Mouse (Mus musculus): ENCODE results near the gene Lax1. TPM values are rescaled to one million over a fixed set of nuclear protein-coding genes. Genes with fewer than 3 reads are reported as not detected.
A peak's percentile ranks its signal among the peaks of the same experiment; 100 is the strongest.

Gene Lax1
- polyA plus RNA-seq, 1 experiment = 16.1 TPM

DNA sequence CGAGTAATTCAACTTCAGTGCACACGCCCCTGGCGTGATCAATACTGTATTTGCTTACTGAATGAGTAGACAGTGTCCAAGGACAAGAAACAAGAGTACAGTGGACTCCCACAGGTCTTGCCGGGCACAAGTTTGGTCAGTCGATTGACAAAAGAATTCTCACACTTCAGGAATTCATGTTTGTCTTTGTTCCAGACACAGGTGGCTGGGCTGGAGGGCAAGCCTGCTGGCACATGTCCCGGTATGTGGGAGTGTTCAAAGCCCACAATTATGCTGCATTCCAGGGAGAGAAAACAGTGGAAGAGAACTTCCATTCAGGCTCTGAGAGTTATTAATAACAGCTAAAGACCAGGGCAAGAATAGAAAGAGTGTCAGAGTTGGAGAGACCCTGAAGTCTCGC is 6.0 kb upstream of the Lax1 start:
- Histone ChIP-seq H3K4me1 (ENCODE audit: control insufficient read depth, insufficient read depth, low read length) (peaks cover 8% of the 10 kb centered on the region), H3K4me3 (replicated peaks; ENCODE audit: control insufficient read depth, low read depth, low read length) (no peak overlapping the region), H3K27ac (ENCODE audit: control insufficient read depth, insufficient read depth, low read depth, low read length, poor library complexity) (no peak overlapping the region)
- 61% methylated on average over 7 of the region's 7 CpGs for WGBS
- TF ChIP-seq POLR2A (IDR thresholded peaks at IDR 0.05; ENCODE audit: borderline replicate concordance, control insufficient read depth, low read depth, low read length) = no peak
- TF ChIP-seq CTCF (IDR thresholded peaks at IDR 0.05; ENCODE audit: control insufficient read depth, insufficient read depth, low read length) = no peak

DNA sequence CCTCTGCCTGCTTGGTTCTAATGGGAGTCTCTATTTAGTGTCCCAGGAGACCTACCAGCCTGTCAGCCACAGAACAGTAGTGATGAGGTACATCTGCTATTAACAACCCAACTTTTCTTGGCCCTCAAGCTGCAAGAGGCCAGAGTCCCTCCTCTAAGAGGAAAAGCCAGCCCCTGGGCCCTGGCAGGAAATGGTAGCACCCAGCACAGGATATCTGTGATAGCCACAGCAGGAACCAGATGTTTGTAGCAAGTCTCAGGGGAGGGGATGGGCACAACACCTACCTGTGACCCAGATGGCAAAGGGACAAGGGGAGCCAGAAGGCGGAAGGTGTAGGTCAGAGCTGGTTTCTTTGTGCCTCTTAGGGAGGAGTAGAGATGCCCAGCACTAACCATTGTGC is 5.0 kb upstream of the Lax1 start:
- TF ChIP-seq POLR2A (IDR thresholded peaks at IDR 0.05; ENCODE audit: borderline replicate concordance, control insufficient read depth, low read depth, low read length) = no peak
- no peak for TF ChIP-seq CTCF (IDR thresholded peaks at IDR 0.05; ENCODE audit: control insufficient read depth, insufficient read depth, low read length)
- peaks cover 9% of the 10 kb centered on the region for H3K4me1 ChIP-seq (ENCODE audit: control insufficient read depth, insufficient read depth, low read length)
- 19% methylated on average over 1 of the region's 1 CpGs for WGBS
- no peak overlapping the region for H3K4me3 ChIP-seq (replicated peaks; ENCODE audit: control insufficient read depth, low read depth, low read length)
- H3K27ac ChIP-seq (ENCODE audit: control insufficient read depth, insufficient read depth, low read depth, low read length, poor library complexity) = peak overlapping the region; percentile 58

DNA sequence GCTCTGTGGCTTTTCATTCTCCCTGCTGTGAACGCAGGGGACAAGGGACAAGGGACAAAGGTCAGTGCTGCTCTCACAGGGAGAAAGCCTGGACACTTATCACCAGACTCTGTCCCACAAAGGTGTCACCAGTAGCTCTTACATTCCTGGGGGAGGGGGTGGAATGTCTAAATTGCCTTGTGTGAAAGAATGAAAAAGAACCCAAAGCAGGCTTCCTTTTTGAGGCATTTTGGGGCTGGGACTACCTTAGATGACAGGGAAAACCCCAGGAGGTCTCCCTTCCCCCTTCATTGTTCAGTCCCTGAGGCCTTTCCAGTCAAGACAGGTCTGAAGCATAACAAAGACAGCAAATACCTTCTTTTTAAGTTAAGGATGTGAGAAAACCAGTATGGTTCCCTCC is 4.4 kb upstream of the Lax1 start:
- WGBS = 44% methylated on average over 1 of the region's 1 CpGs
- Histone ChIP-seq H3K27ac (ENCODE audit: control insufficient read depth, insufficient read depth, low read depth, low read length, poor library complexity) (peak overlapping the region; percentile 58), H3K4me1 (ENCODE audit: control insufficient read depth, insufficient read depth, low read length) (peaks cover 9% of the 10 kb centered on the region), H3K4me3 (replicated peaks; ENCODE audit: control insufficient read depth, low read depth, low read length) (no peak overlapping the region)
- TF ChIP-seq POLR2A (IDR thresholded peaks at IDR 0.05; ENCODE audit: borderline replicate concordance, control insufficient read depth, low read depth, low read length) = no peak
- no peak for TF ChIP-seq CTCF (IDR thresholded peaks at IDR 0.05; ENCODE audit: control insufficient read depth, insufficient read depth, low read length)

- 0 out of 2 replicates have a peak overlapping the region, but pooled peaks have one; percentile 6 for H3K27ac ChIP-seq (ENCODE audit: control insufficient read depth, insufficient read depth, low read depth, low read length, poor library complexity)
- 83% methylated on average over 11 of the region's 11 CpGs for WGBS
- no peak overlapping the region for H3K4me3 ChIP-seq (replicated peaks; ENCODE audit: control insufficient read depth, low read depth, low read length)
- TF ChIP-seq POLR2A (IDR thresholded peaks at IDR 0.05; ENCODE audit: borderline replicate concordance, control insufficient read depth, low read depth, low read length) = no peak
- TF ChIP-seq CTCF (IDR thresholded peaks at IDR 0.05; ENCODE audit: control insufficient read depth, insufficient read depth, low read length) = no peak
- peaks cover 9% of the 10 kb centered on the region for H3K4me1 ChIP-seq (ENCODE audit: control insufficient read depth, insufficient read depth, low read length)
Observed at GRCm38 (mm10) chr1:133693536-133694114, 3.7 kb upstream of the Lax1 start.

DNA sequence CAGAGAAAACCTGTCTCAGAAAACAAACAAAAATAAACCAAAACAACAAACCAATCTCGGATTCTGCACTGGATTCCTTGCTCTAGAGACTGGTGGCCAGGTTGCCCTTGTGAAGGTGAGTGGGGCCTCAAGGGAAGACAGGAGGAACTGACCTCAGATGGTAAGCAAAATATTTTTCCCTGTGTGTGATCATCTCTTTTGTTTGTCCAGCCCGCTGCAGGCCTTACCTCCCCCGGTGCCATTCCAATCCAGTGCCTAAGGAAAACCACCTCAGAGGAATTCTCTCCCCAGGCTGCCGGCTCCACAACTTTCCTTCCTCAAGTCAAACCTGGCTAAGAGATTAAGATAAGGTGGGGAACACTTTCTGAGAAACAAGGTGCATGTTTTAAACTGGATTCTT is 2.3 kb upstream of the Lax1 start:
- Histone ChIP-seq H3K27ac (ENCODE audit: control insufficient read depth, insufficient read depth, low read depth, low read length, poor library complexity) (no peak overlapping the region), H3K4me1 (ENCODE audit: control insufficient read depth, insufficient read depth, low read length) (peaks cover 8% of the 10 kb centered on the region), H3K4me3 (replicated peaks; ENCODE audit: control insufficient read depth, low read depth, low read length) (no peak overlapping the region)
- TF ChIP-seq POLR2A (IDR thresholded peaks at IDR 0.05; ENCODE audit: borderline replicate concordance, control insufficient read depth, low read depth, low read length) = no peak
- TF ChIP-seq CTCF (IDR thresholded peaks at IDR 0.05; ENCODE audit: control insufficient read depth, insufficient read depth, low read length) = no peak
- WGBS = 73% methylated on average over 4 of the region's 4 CpGs

GRCm38 (mm10) chr1:133691046-133691445 is 1.1 kb upstream of the Lax1 start:
- Histone ChIP-seq H3K27ac (ENCODE audit: control insufficient read depth, insufficient read depth, low read depth, low read length, poor library complexity) (0 out of 2 replicates have a peak overlapping the region, but pooled peaks have one; percentile 6), H3K4me1 (ENCODE audit: control insufficient read depth, insufficient read depth, low read length) (peaks cover 8% of the 10 kb centered on the region), H3K4me3 (replicated peaks; ENCODE audit: control insufficient read depth, low read depth, low read length) (no peak overlapping the region)
- WGBS = 75% methylated on average over 6 of the region's 6 CpGs
- no peak for TF ChIP-seq POLR2A (IDR thresholded peaks at IDR 0.05; ENCODE audit: borderline replicate concordance, control insufficient read depth, low read depth, low read length)
- TF ChIP-seq CTCF (IDR thresholded peaks at IDR 0.05; ENCODE audit: control insufficient read depth, insufficient read depth, low read length) = no peak

- WGBS = 46% methylated on average over 7 of the region's 7 CpGs
- Histone ChIP-seq H3K27ac (ENCODE audit: control insufficient read depth, insufficient read depth, low read depth, low read length, poor library complexity) (no peak overlapping the region), H3K4me3 (replicated peaks; ENCODE audit: control insufficient read depth, low read depth, low read length) (no peak overlapping the region), H3K4me1 (ENCODE audit: control insufficient read depth, insufficient read depth, low read length) (peaks cover 1% of the 10 kb centered on the region; the same call in 1 of the 2 replicates)
- no peak for TF ChIP-seq POLR2A (IDR thresholded peaks at IDR 0.05; ENCODE audit: borderline replicate concordance, control insufficient read depth, low read depth, low read length)
- TF ChIP-seq CTCF (IDR thresholded peaks at IDR 0.05; ENCODE audit: control insufficient read depth, insufficient read depth, low read length) = no peak
Observed at GRCm38 (mm10) chr1:133688301-133688700, 1.6 kb downstream of the Lax1 start.

DNA sequence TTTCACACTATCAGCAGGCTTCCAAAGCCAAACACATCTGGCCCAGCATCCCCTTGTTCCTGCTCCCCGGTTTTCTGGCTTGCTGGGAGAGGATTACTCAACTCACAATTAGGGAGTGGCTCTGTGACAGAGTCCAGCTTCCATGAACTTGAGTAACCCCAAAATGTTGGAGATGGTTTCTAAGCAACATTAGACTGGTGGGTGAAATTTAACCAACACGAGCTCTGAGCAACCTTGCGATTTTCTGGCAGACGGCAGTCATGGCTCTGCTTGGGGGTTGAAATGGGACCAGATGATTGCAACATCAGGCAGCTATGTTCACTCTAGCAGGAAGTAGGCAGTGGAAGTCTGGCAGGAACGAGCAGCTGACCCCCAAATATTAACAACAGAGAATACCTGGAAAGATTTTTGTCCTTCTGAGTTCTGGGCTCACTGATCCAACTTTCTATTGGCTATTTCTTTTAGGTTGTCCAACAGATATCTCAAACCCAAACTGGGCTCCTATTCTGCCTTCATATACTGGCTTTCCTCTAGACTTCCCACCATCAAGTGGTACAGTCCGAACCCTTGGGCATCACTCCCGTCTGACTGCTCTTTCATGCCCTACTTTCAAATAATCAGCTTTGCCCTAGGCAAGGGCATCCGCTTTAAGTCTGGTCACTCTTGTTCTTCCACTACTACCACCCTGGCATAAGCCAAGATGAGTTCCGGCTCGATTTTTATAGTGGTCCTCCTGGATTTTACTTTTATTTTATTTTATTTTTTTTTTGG is 4.0 kb downstream of the Lax1 start:
- Histone ChIP-seq H3K4me1 (ENCODE audit: control insufficient read depth, insufficient read depth, low read length) (peaks cover 1% of the 10 kb centered on the region; the same call in 1 of the 2 replicates), H3K4me3 (replicated peaks; ENCODE audit: control insufficient read depth, low read depth, low read length) (no peak overlapping the region), H3K27ac (ENCODE audit: control insufficient read depth, insufficient read depth, low read depth, low read length, poor library complexity) (no peak overlapping the region)
- TF ChIP-seq CTCF (IDR thresholded peaks at IDR 0.05; ENCODE audit: control insufficient read depth, insufficient read depth, low read length) = no peak
- no peak for TF ChIP-seq POLR2A (IDR thresholded peaks at IDR 0.05; ENCODE audit: borderline replicate concordance, control insufficient read depth, low read depth, low read length)
- 52% methylated on average over 10 of the region's 10 CpGs for WGBS

Data from bone marrow, adult 2 months (tissue).